Comparison of ENCODE assay signal across 11 mouse cellular contexts in the genomic region with DNA sequence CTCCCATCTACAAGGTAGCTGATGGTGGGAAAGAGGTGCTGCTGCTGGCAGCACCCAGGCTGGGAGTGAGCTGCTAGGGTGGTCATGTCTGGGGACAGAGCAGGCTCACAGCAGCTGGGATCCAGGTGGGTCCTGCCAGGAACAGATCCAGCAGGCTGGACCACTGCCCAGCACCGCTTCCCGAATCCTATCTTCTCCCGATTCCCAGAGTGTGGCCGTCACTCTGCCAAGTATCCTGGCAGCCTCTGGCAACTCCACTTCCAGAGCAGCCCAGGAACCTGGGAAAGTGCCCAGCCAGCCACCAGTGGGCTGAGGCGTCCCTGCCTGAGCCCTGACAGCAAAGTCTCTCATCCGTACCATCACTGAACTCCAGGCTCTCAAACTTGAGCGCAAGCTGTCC.
DNase-seq lines count a peak whose midpoint lies in the region; ATAC-seq and TF ChIP-seq lines count a peak whose summit lies in the region.
"Had no signal": no experiment of that assay in that cellular context is flagged by ENCODE, and none has a peak within 500 bp of the region (broad histone marks: within the 10 kb centered on the region; RNA-seq: fewer than 3 reads in every experiment).

No protein-coding gene starts in this region.

- DNase-seq in hindbrain, embryonic 10.5 days (ENCODE audit: low spot score) = no peak
- DNase-seq in cerebellum, adult 8-10 months = peak; percentile 60
- DNase-seq in layer of hippocampus, adult 2 months (ENCODE audit: low spot score in 2 of 2) = peak; percentile 43 to 48
- DNase-seq in right cerebral cortex, adult 18-20 months = peak; percentile 70
- DNase-seq in gastrocnemius, adult 2 months = no peak
- no peak for DNase-seq in thymus, adult 18-20 months
- no peak for DNase-seq in ovary, adult 18-20 months (ENCODE audit: low spot score)
- DNase-seq: thymus, adult 2 months had no signal

- intact Hi-C loops in gastrocnemius, adult 2 months (cut with DNase I) = no loop called here

- ATAC-seq in hindbrain, embryonic 16.5 days = peak; percentile 82
- ATAC-seq: liver, embryonic 12.5 days had no signal

- H3K36me3 ChIP-seq in hindbrain, embryonic 16.5 days (ENCODE audit: control insufficient read depth, insufficient read depth, low read length) = no peaks in the 10 kb centered on the region
- H3K36me3 ChIP-seq in hindbrain, embryonic 10.5 days = no peaks in the 10 kb centered on the region
- H3K36me3 ChIP-seq: liver, embryonic 12.5 days; midbrain, embryonic 12.5 days had no signal

- H3K27me3 ChIP-seq in hindbrain, embryonic 16.5 days (replicated peaks; ENCODE audit: control insufficient read depth, insufficient read depth, low read length) = no peaks in the 10 kb centered on the region
- 0 out of 2 replicates have a peak, but pooled peaks cover 2% of the 10 kb centered on the region for H3K27me3 ChIP-seq in hindbrain, embryonic 10.5 days (ENCODE audit: insufficient read depth, poor library complexity, severe bottlenecking)
- H3K27me3 ChIP-seq: liver, embryonic 12.5 days; midbrain, embryonic 12.5 days had no signal

- H3K9me3 ChIP-seq in hindbrain, embryonic 16.5 days (ENCODE audit: control insufficient read depth, low read length) = no peaks in the 10 kb centered on the region
- H3K9me3 ChIP-seq in hindbrain, embryonic 10.5 days = no peaks in the 10 kb centered on the region
- H3K9me3 ChIP-seq: liver, embryonic 12.5 days; midbrain, embryonic 12.5 days had no signal

- peaks cover 3% of the 10 kb centered on the region for H3K4me1 ChIP-seq in hindbrain, embryonic 16.5 days (ENCODE audit: control insufficient read depth, insufficient read depth, low read depth, low read length)
- peaks cover 5% of the 10 kb centered on the region; the same call in 1 of the 2 replicates for H3K4me1 ChIP-seq in hindbrain, embryonic 10.5 days (replicated peaks)
- H3K4me1 ChIP-seq: liver, embryonic 12.5 days had no signal

- 57% methylated on average over 7 of the region's 7 CpGs for WGBS in hindbrain, embryonic 16.5 days
- WGBS in hindbrain, embryonic 10.5 days = 88% methylated on average over 7 of the region's 7 CpGs

- H3K9ac ChIP-seq in hindbrain, embryonic 16.5 days (ENCODE audit: low read depth, low read length) = no peak overlapping the region
- H3K9ac ChIP-seq: liver, embryonic 12.5 days; midbrain, embryonic 12.5 days had no signal

- H3K4me3 ChIP-seq in hindbrain, embryonic 16.5 days (ENCODE audit: low read length) = no peak overlapping the region
- H3K4me3 ChIP-seq in hindbrain, embryonic 10.5 days = no peak overlapping the region
- H3K4me3 ChIP-seq in layer of hippocampus, adult 2 months = no peak overlapping the region
- no peak overlapping the region for H3K4me3 ChIP-seq in gastrocnemius, adult 2 months
- H3K4me3 ChIP-seq: liver, embryonic 12.5 days; midbrain, embryonic 12.5 days had no signal

- no peak for TF ChIP-seq CTCF in layer of hippocampus, adult 2 months (conservative IDR thresholded peaks at IDR 0.05)
- no peak for TF ChIP-seq CTCF in gastrocnemius, adult 2 months (IDR thresholded peaks at IDR 0.05)

- H3K4me2 ChIP-seq in hindbrain, embryonic 16.5 days (ENCODE audit: low read length) = no peak overlapping the region
- H3K4me2 ChIP-seq: liver, embryonic 12.5 days; midbrain, embryonic 12.5 days had no signal

- H3K27ac ChIP-seq in hindbrain, embryonic 16.5 days (ENCODE audit: low read depth, low read length) = no peak overlapping the region
- no peak overlapping the region for H3K27ac ChIP-seq in hindbrain, embryonic 10.5 days
- no peak overlapping the region for H3K27ac ChIP-seq in layer of hippocampus, adult 2 months
- no peak overlapping the region for H3K27ac ChIP-seq in gastrocnemius, adult 2 months
- H3K27ac ChIP-seq: liver, embryonic 12.5 days; midbrain, embryonic 12.5 days had no signal

Comparison
In these comparisons a context has a peak if more than half of its experiments do, and no peak if none do; other contexts are left out.
1. DNase-seq: peak in cerebellum, adult 8-10 months (single experiment), layer of hippocampus, adult 2 months (2 of 2) and right cerebral cortex, adult 18-20 months (single experiment); none in hindbrain, embryonic 10.5 days (single experiment), gastrocnemius, adult 2 months (single experiment), thymus, adult 18-20 months (0 of 2) and ovary, adult 18-20 months (single experiment).